Mouse (Mus musculus) lung, embryonic 14.5 days (tissue): ENCODE data around the gene Npnt. TPM values are rescaled to one million over a fixed set of nuclear protein-coding genes. Genes with fewer than 3 reads are reported as not detected.

Source experiments
- ATAC-seq: fragments of 200-750 bp; cut with Nextera tagmentation; 2 replicates; pipeline ENCODE4 v1.8.0; 2017; ENCODE audit warnings: mild to moderate bottlenecking, moderate TSS enrichment, moderate library complexity; ENCODE audit not compliant: insufficient read depth
- DNase-seq: peaks from one replicate; pipeline ENCODE4 v3.0.0-alpha.2; 2015
- H3K27ac ChIP-seq: fragments of 300-500 bp; sonication (generic); 2 replicates; pipeline ENCODE4 v1.5.1; 2014; ENCODE audit warnings: low read depth, mild to moderate bottlenecking, moderate library complexity
- H3K27me3 ChIP-seq: fragments of 300-500 bp; sonication (generic); 2 replicates; pipeline ENCODE4 v1.6.1; 2014; ENCODE audit warnings: low read length, control low read depth; ENCODE audit not compliant: insufficient read depth
- H3K36me3 ChIP-seq: fragments of 300-500 bp; sonication (generic); 2 replicates; pipeline ENCODE4 v1.6.1; 2014; ENCODE audit warnings: control low read depth; ENCODE audit not compliant: insufficient read depth
- H3K4me1 ChIP-seq: fragments of 300-500 bp; sonication (generic); 2 replicates; pipeline ENCODE4 v1.6.1; 2014; ENCODE audit warnings: antibody characterized with exemption, control low read depth; ENCODE audit not compliant: insufficient read depth
- H3K4me2 ChIP-seq: fragments of 300-500 bp; sonication (generic); 2 replicates; pipeline ENCODE4 v1.6.1; 2014; ENCODE audit warnings: mild to moderate bottlenecking
- H3K4me3 ChIP-seq: fragments of 300-500 bp; sonication (generic); 2 replicates; pipeline ENCODE4 v1.5.1; 2014; ENCODE audit warnings: low read depth, low read length
- H3K9ac ChIP-seq: fragments of 300-500 bp; sonication (generic); 2 replicates; pipeline ENCODE4 v1.6.1; 2014
- H3K9me3 ChIP-seq: fragments of 300-500 bp; sonication (generic); 2 replicates; pipeline ENCODE4 v1.6.1; 2016; ENCODE audit warnings: low read depth, low read length, control low read depth
- CTCF ChIP-seq: IDR thresholded peaks from 2 replicates; pipeline ENCODE4 v1.5.1; 2016; ENCODE audit warnings: antibody characterized with exemption, low read depth
- WGBS: fragments of 180-500 bp; shearing (Covaris S2); extraction: QIAGEN DNeasy Blood & Tissue Kit; methylation state at CpG from one replicate; pipeline ENCODE4 v1.1.7; 2014; 5-methylcytosine and 5-hydroxymethylcytosine counted together
- polyA plus RNA-seq: library from polyadenylated mRNA; unstranded; fragments of >200 nt; fragmentation: Nextera tagmentation; extraction: Ambion mirVana; gene quantifications from 2 replicates; pipeline ENCODE4 v1.2.1, GENCODE M21; 2014

Npnt gene
- polyA plus RNA-seq, 1 experiment from 2014 or later: 84.5 TPM

DNA sequence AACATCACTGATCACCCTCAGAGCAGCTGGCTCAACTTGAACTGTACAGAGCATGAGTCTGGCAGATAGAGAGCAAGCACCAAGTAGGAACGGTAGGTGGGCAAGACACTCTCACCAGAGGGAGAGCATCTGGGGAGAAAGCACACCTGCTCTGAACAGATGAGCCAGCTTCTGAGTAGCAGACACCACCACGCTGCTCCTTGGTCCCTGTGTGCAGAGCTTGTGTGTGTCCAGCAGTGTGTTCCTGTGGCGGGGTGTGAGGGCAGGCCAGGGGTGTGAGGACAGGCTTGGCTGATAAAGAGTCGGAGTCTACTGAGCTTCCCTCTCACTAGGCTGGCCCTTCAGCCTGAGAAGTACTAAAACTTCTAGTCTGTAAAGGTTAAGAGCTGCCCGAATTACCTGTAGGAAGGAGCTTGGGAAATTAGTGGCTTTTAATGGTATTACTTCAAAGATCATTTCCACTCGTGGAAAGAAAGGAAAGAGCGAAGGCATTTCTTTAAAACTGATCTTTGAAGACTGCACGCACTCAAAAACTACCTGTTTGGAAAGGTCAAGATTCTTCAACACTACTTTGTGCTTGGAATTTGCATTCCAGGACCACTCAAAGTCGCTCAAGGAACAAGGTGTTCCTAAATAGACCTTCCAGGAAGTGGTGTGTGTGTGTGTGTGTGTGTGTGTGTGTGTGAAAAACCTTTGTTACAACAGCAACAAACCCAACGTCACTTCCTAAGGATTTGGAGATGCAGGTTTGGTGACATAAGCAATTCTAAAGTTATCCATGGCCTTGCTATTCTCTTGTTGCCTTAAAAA lies 9.7 kb downstream of the Npnt start:
- no peaks in the 10 kb centered on the region for H3K27me3 ChIP-seq
- H3K4me1 ChIP-seq: 0 out of 2 replicates have a peak, but pooled peaks cover 4% of the 10 kb centered on the region
- no peaks in the 10 kb centered on the region for H3K9me3 ChIP-seq
- H3K36me3 ChIP-seq: 0 out of 2 replicates have a peak, but pooled peaks cover 3% of the 10 kb centered on the region
- 53% methylated on average over 10 of the region's 10 CpGs for WGBS
- ATAC-seq: 0 out of 2 replicates have a peak, but pooled peaks have one; percentile 42
- H3K4me2 ChIP-seq: no peak overlapping the region
- H3K9ac ChIP-seq: no peak overlapping the region
- peak overlapping the region; percentile 43; the same call in 1 of the 2 replicates for H3K27ac ChIP-seq
- TF ChIP-seq CTCF: no peak
- DNase-seq: peak; percentile 23
- H3K4me3 ChIP-seq: no peak overlapping the region

DNA sequence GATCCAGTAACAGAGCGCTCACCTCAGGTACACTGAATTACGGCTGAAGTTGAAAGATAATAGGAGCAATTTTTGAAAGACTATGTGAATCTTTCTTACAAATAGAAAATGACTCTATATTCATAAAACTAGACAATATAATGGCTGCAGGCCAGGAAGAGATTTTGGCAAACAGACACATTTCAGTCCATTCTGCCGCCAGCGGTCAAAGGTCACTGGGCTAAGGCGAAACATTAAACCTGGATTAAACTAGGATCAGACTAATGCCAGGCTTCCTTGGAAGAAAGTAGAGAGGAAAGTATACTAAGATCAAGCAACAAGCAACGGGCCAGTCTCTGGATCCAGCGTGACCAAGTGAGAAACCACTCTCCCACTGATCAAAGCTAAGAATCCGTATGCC lies 11.1 kb downstream of the Npnt start:
- TF ChIP-seq CTCF: no peak
- Histone ChIP-seq H3K36me3 (0 out of 2 replicates have a peak, but pooled peaks cover 3% of the 10 kb centered on the region), H3K9me3 (no peaks in the 10 kb centered on the region), H3K4me1 (peaks cover 10% of the 10 kb centered on the region; the same call in 1 of the 2 replicates), H3K4me3 (no peak overlapping the region), H3K9ac (no peak overlapping the region), H3K27ac (no peak overlapping the region), H3K4me2 (no peak overlapping the region), H3K27me3 (no peaks in the 10 kb centered on the region)
- 58% methylated on average over 8 of the region's 8 CpGs for WGBS
- no peak for ATAC-seq
- peak; percentile 74 for DNase-seq

DNA sequence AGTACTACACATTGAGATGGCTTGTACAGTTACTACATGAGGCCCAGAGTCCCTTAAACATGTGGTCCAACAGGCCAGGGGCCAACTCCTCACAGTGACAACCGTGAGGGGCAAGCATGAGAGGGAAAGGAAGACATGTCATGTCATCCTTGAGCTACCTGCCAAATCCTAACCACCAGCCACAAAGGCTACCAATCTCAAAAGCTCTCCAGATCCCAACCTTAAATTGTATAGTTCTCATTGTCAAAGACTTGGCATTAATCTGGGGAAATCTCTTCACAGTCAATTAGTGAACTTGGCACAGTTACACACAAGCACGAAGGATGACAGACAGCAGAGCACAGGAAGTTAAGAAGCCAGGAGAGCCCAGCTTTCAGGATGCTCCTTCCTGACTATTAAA lies 15.4 kb downstream of the Npnt start:
- DNase-seq (peak; percentile 76), ATAC-seq (peak; percentile 28; the same call in 1 of the 2 replicates)
- TF ChIP-seq CTCF: no peak
- no peaks in the 10 kb centered on the region for H3K36me3 ChIP-seq
- no peak overlapping the region for H3K4me2 ChIP-seq
- no peaks in the 10 kb centered on the region for H3K9me3 ChIP-seq
- H3K27ac ChIP-seq: no peak overlapping the region; the same call in 1 of the 2 replicates
- H3K27me3 ChIP-seq: no peaks in the 10 kb centered on the region
- 23% methylated on average over 2 of the region's 2 CpGs for WGBS
- H3K4me3 ChIP-seq: no peak overlapping the region
- no peak overlapping the region for H3K9ac ChIP-seq
- peaks cover 9% of the 10 kb centered on the region; the same call in 1 of the 2 replicates for H3K4me1 ChIP-seq

DNA sequence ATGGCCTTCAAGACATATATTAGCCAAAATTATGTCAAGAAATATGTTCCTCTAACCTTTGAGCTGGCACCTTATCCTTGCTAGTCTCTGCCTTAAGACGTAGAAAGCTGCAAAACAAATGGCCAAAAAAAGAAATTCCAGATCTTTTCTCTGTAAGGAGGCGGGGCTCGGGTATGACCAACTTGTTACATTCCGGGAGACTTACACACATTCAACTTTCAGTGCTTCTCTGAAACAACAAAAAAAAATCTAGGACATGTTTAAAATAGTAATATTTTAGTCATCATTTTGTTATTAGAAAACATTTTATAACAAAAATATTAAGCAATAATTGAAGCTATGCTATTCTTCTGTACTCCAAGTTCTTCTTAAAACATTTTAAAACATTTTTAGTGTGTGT lies 18.6 kb downstream of the Npnt start:
- no peak for TF ChIP-seq CTCF
- Histone ChIP-seq H3K4me3 (no peak overlapping the region), H3K27ac (no peak overlapping the region), H3K27me3 (no peaks in the 10 kb centered on the region), H3K9ac (no peak overlapping the region), H3K4me2 (no peak overlapping the region), H3K4me1 (peaks cover 21% of the 10 kb centered on the region; the same call in 1 of the 2 replicates), H3K9me3 (no peaks in the 10 kb centered on the region), H3K36me3 (no peaks in the 10 kb centered on the region)
- ATAC-seq (no peak), DNase-seq (no peak)
- WGBS: 68% methylated on average over 4 of the region's 4 CpGs

- no peaks in the 10 kb centered on the region for H3K36me3 ChIP-seq
- H3K27ac ChIP-seq: no peak overlapping the region
- no peak overlapping the region for H3K4me2 ChIP-seq
- no peak overlapping the region for H3K4me3 ChIP-seq
- peaks cover 21% of the 10 kb centered on the region; the same call in 1 of the 2 replicates for H3K4me1 ChIP-seq
- no peaks in the 10 kb centered on the region for H3K9me3 ChIP-seq
- peak; percentile 67 for ATAC-seq
- no peak for TF ChIP-seq CTCF
- no peaks in the 10 kb centered on the region for H3K27me3 ChIP-seq
- WGBS: 11% methylated on average over 6 of the region's 6 CpGs
- peak; percentile 70 for DNase-seq
- H3K9ac ChIP-seq: no peak overlapping the region
These were observed 20.2 kb downstream of the Npnt start for GRCm38 (mm10) chr3:132929866-132930265.

- DNase-seq (no peak), ATAC-seq (no peak)
- no peak overlapping the region for H3K9ac ChIP-seq
- no peaks in the 10 kb centered on the region for H3K36me3 ChIP-seq
- 71% methylated on average over 9 of the region's 9 CpGs for WGBS
- H3K4me2 ChIP-seq: no peak overlapping the region
- H3K9me3 ChIP-seq: no peaks in the 10 kb centered on the region
- no peak overlapping the region for H3K27ac ChIP-seq
- no peak for TF ChIP-seq CTCF
- no peak overlapping the region for H3K4me3 ChIP-seq
- peaks cover 14% of the 10 kb centered on the region; the same call in 1 of the 2 replicates for H3K4me1 ChIP-seq
- H3K27me3 ChIP-seq: no peaks in the 10 kb centered on the region
These were observed 21.9 kb downstream of the Npnt start for GRCm38 (mm10) chr3:132928186-132928585.

DNA sequence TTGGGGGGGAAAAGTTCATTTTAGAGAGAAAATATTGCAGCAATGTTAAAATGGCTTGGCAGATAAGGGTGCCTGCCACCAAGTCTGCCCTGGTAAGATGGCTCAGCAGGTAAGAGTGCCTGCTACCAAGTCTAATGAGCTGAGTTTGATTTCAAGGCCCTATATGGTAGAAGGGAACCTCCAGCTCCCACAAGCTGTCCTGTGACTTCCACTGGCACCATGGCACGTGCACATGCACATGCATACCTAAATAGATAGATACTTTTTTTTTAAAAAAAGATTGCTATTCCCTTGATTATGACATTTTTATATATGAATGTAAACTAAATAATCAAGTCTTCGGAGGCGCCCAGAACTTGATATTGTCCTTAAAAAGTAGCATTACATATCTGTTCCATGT lies 30.3 kb downstream of the Npnt start:
- H3K9ac ChIP-seq: no peak overlapping the region
- no peak overlapping the region for H3K4me2 ChIP-seq
- H3K36me3 ChIP-seq: no peaks in the 10 kb centered on the region
- H3K4me1 ChIP-seq: no peaks in the 10 kb centered on the region
- H3K27me3 ChIP-seq: no peaks in the 10 kb centered on the region
- TF ChIP-seq CTCF: no peak
- no peaks in the 10 kb centered on the region for H3K9me3 ChIP-seq
- no peak overlapping the region for H3K27ac ChIP-seq
- ATAC-seq: no peak
- 88% methylated on average over 3 of the region's 3 CpGs for WGBS
- H3K4me3 ChIP-seq: no peak overlapping the region
- DNase-seq: no peak
